Mouse (Mus musculus) heart, embryonic 13.5 days (tissue): ENCODE measurements at regions not wholly inside any gene's neighbourhood (a gene's known extent, or its start where the extent isn't known, plus 50 kb on each side); places are given as distances from the start of the nearest gene placed in this dataset.

Source experiments
- ATAC-seq: fragments of 200-750 bp; cut with Nextera tagmentation; 2 replicates; pipeline ENCODE4 v1.8.0; 2017; ENCODE audit warnings: moderate TSS enrichment; ENCODE audit not compliant: insufficient number of reproducible peaks, low FRiP score, low TSS enrichment; ENCODE audit errors: extremely low read depth
- H3K27ac ChIP-seq: fragments of 300-500 bp; sonication (generic); replicated peaks from 2 replicates; pipeline ENCODE4 v1.5.1; 2015; ENCODE audit warnings: moderate library complexity, mild to moderate bottlenecking, inconsistent platforms
- H3K27me3 ChIP-seq: fragments of 300-500 bp; sonication (generic); replicated peaks from 2 replicates; pipeline ENCODE4 v1.6.1; 2015; ENCODE audit warnings: mild to moderate bottlenecking, inconsistent platforms
- H3K36me3 ChIP-seq: fragments of 300-500 bp; sonication (generic); 2 replicates; pipeline ENCODE4 v1.6.1; 2015; ENCODE audit warnings: mild to moderate bottlenecking, inconsistent platforms
- H3K4me1 ChIP-seq: fragments of 300-500 bp; sonication (generic); 2 replicates; pipeline ENCODE4 v1.6.1; 2015; ENCODE audit warnings: inconsistent platforms
- H3K4me2 ChIP-seq: fragments of 300-500 bp; sonication (generic); 2 replicates; pipeline ENCODE4 v1.6.1; 2015; ENCODE audit warnings: inconsistent platforms, mild to moderate bottlenecking, moderate library complexity
- H3K4me3 ChIP-seq: fragments of 300-500 bp; sonication (generic); 2 replicates; pipeline ENCODE4 v1.5.1; 2015; ENCODE audit warnings: moderate library complexity, mild to moderate bottlenecking, inconsistent platforms
- H3K9ac ChIP-seq: fragments of 300-500 bp; sonication (generic); 2 replicates; pipeline ENCODE4 v1.6.1; 2015; ENCODE audit warnings: inconsistent platforms, mild to moderate bottlenecking, moderate library complexity
- H3K9me3 ChIP-seq: fragments of 300-500 bp; sonication (generic); 2 replicates; pipeline ENCODE4 v1.6.1; 2016; ENCODE audit warnings: inconsistent platforms
- WGBS: fragments of 180-500 bp; shearing (Covaris S2); methylation state at CpG from one replicate; pipeline ENCODE4 v1.1.7; 2015; ENCODE audit warnings: mixed read lengths; 5-methylcytosine and 5-hydroxymethylcytosine counted together

DNA sequence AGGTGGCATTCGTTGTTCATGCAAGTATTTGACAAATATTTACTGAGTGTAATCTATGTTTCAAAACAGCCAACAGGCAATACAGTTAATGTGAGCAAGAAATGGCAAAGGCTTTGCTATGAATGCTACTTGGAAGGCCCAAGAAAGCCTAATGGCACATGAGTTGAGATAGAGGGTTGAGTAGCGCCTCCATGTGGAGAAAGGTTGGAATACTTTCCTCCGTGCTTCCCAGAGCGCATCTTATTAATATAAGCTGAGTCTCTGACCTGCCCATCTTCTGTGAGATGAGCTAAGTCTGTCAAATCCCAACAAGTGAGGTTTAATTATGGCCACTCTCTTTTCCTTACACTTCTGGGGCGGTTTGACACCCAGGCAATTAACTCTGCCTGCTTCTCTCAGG is 175.7 kb upstream of the Kazn start:
- H3K27me3 ChIP-seq, result no peaks in the 10 kb centered on the region
- H3K4me3 ChIP-seq, result no peak overlapping the region
- 62% methylated on average over 5 of the region's 5 CpGs for WGBS
- no peak overlapping the region for H3K4me2 ChIP-seq
- no peaks in the 10 kb centered on the region for H3K9me3 ChIP-seq
- H3K9ac ChIP-seq, result no peak overlapping the region
- no peaks in the 10 kb centered on the region for H3K36me3 ChIP-seq
- H3K4me1 ChIP-seq, result 0 out of 2 replicates have a peak, but pooled peaks cover 3% of the 10 kb centered on the region
- no peak for ATAC-seq
- H3K27ac ChIP-seq, result no peak overlapping the region

GRCm38 (mm10) chr4:142411792-142412191 is 172.6 kb upstream of the Kazn start:
- Histone ChIP-seq H3K27ac (no peak overlapping the region), H3K4me2 (no peak overlapping the region), H3K4me1 (0 out of 2 replicates have a peak, but pooled peaks cover 3% of the 10 kb centered on the region), H3K4me3 (no peak overlapping the region), H3K9ac (no peak overlapping the region), H3K9me3 (no peaks in the 10 kb centered on the region), H3K27me3 (no peaks in the 10 kb centered on the region), H3K36me3 (no peaks in the 10 kb centered on the region)
- ATAC-seq, result no peak
- 92% methylated on average over 5 of the region's 5 CpGs for WGBS

GRCm38 (mm10) chr4:142410596-142411573 is 171.7 kb upstream of the Kazn start:
- Histone ChIP-seq H3K9me3 (no peaks in the 10 kb centered on the region), H3K36me3 (no peaks in the 10 kb centered on the region), H3K4me2 (no peak overlapping the region), H3K4me1 (0 out of 2 replicates have a peak, but pooled peaks cover 3% of the 10 kb centered on the region), H3K27me3 (no peaks in the 10 kb centered on the region), H3K27ac (no peak overlapping the region), H3K9ac (no peak overlapping the region), H3K4me3 (no peak overlapping the region)
- 77% methylated on average over 26 of the region's 26 CpGs for WGBS
- ATAC-seq, result no peak

DNA sequence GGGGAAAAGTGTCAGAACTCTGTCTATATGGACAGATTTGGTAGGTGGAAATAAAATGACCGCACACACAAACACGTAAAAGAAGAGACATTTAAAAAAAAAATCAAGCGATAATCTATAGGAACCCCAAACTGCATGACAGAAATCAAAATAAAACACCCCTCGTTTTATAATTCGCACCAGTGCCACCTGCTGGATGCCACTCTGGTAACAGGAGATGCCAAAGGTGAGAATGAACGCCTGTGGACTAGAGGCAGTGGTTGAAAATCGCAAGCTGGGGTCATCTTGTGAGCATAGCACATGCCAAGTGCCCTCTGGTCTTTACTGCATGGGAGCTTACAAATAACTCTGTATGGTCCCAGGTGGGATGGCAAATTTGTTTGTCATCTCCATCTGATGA is 158.7 kb upstream of the Kazn start:
- H3K4me3 ChIP-seq, result no peak overlapping the region
- no peaks in the 10 kb centered on the region for H3K36me3 ChIP-seq
- no peak for ATAC-seq
- 68% methylated on average over 7 of the region's 7 CpGs for WGBS
- no peak overlapping the region for H3K4me2 ChIP-seq
- H3K4me1 ChIP-seq, result no peaks in the 10 kb centered on the region
- H3K27me3 ChIP-seq, result no peaks in the 10 kb centered on the region
- H3K9ac ChIP-seq, result no peak overlapping the region
- 0 out of 2 replicates have a peak, but pooled peaks cover 10% of the 10 kb centered on the region for H3K9me3 ChIP-seq
- no peak overlapping the region for H3K27ac ChIP-seq

DNA sequence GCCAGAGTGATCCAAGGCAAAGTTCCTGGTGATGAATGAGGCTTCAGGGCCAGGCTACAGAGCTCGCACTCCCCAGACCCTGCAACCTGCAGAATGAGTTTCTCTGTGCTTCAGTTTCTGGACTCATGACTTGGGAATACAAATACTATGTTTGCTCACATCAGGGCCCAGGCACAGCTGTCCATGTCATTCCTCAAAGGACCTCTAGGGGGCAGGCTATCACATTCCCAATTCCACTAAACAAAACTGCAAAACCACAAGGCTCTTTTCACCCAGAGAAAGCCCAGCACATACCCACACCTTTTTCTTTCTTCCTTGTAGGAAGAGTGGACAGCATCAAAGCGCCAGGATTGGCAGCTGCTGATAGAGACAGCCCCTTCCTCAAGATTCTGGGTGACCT is 153.7 kb upstream of the Kazn start:
- Histone ChIP-seq H3K27me3 (peaks cover 5% of the 10 kb centered on the region; the same call in 1 of the 2 replicates), H3K27ac (no peak overlapping the region), H3K4me2 (no peak overlapping the region), H3K9me3 (peaks cover 3% of the 10 kb centered on the region; the same call in 1 of the 2 replicates), H3K36me3 (no peaks in the 10 kb centered on the region), H3K9ac (no peak overlapping the region), H3K4me1 (no peaks in the 10 kb centered on the region), H3K4me3 (no peak overlapping the region)
- no peak for ATAC-seq
- 37% methylated on average over 2 of the region's 2 CpGs for WGBS

GRCm38 (mm10) chr4:142390531-142391195 is 151.5 kb upstream of the Kazn start:
- H3K9ac ChIP-seq, result no peak overlapping the region
- H3K27me3 ChIP-seq, result peaks cover 5% of the 10 kb centered on the region; the same call in 1 of the 2 replicates
- no peaks in the 10 kb centered on the region for H3K36me3 ChIP-seq
- H3K27ac ChIP-seq, result no peak overlapping the region
- 84% methylated on average over 21 of the region's 21 CpGs for WGBS
- no peak overlapping the region for H3K4me2 ChIP-seq
- ATAC-seq, result no peak
- H3K9me3 ChIP-seq, result peaks cover 3% of the 10 kb centered on the region; the same call in 1 of the 2 replicates
- no peaks in the 10 kb centered on the region for H3K4me1 ChIP-seq
- no peak overlapping the region for H3K4me3 ChIP-seq

GRCm38 (mm10) chr4:142388476-142388875 is 149.3 kb upstream of the Kazn start:
- no peaks in the 10 kb centered on the region for H3K4me1 ChIP-seq
- no peaks in the 10 kb centered on the region for H3K36me3 ChIP-seq
- WGBS, result 69% methylated on average over 6 of the region's 6 CpGs
- ATAC-seq, result no peak
- peaks cover 5% of the 10 kb centered on the region; the same call in 1 of the 2 replicates for H3K27me3 ChIP-seq
- H3K9ac ChIP-seq, result no peak overlapping the region
- no peak overlapping the region for H3K4me2 ChIP-seq
- H3K27ac ChIP-seq, result no peak overlapping the region
- H3K4me3 ChIP-seq, result no peak overlapping the region
- H3K9me3 ChIP-seq, result no peaks in the 10 kb centered on the region; the same call in 1 of the 2 replicates

DNA sequence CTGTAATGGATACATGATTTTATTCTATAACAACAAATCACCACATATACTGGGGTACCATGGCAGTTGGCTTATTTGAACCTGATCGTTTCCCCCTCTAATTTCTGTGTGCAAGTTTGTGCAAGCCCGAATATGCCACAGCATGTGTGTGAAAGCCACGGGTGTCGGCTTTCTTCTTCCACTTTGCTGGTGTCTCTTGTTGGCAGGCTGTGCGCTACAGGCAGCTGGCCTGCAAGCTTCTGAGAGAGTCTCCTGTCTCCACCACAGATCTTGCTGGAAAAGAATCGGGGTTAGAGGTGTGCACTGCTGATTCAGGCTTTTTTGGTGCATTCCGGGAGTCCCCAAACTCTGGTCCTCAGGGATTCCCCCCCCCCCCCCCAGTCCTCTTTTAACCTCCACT is 142.0 kb upstream of the Kazn start:
- H3K4me2 ChIP-seq, result no peak overlapping the region
- no peak overlapping the region for H3K27ac ChIP-seq
- ATAC-seq, result no peak
- no peak overlapping the region for H3K4me3 ChIP-seq
- no peaks in the 10 kb centered on the region for H3K36me3 ChIP-seq
- H3K4me1 ChIP-seq, result no peaks in the 10 kb centered on the region
- 0 out of 2 replicates have a peak, but pooled peaks cover 2% of the 10 kb centered on the region for H3K27me3 ChIP-seq
- WGBS, result 74% methylated on average over 7 of the region's 7 CpGs
- H3K9me3 ChIP-seq, result no peaks in the 10 kb centered on the region
- no peak overlapping the region for H3K9ac ChIP-seq

DNA sequence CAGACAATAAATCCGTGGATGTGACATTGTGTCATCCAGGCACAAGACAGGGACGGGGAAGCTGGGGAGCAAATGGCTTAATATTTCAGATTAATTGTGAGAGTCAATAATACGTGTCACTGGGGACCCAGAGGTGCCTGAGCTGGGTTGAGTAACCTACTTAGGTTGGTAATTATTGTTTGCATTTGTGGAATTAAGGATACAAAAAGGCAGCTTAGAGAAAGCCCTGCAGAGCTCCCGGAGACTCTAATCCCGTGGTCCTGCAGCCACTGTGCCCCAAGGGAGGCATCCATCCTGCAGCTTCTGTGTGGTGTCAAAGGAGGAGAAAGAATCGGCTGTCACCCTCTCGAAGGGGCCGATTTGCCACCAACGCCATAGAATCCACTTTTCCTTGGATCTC is 139.3 kb upstream of the Kazn start:
- Histone ChIP-seq H3K27me3 (0 out of 2 replicates have a peak, but pooled peaks cover 6% of the 10 kb centered on the region), H3K4me1 (no peaks in the 10 kb centered on the region), H3K27ac (no peak overlapping the region), H3K36me3 (no peaks in the 10 kb centered on the region), H3K4me3 (no peak overlapping the region), H3K9ac (no peak overlapping the region), H3K4me2 (no peak overlapping the region), H3K9me3 (no peaks in the 10 kb centered on the region)
- no peak for ATAC-seq
- WGBS, result 46% methylated on average over 9 of the region's 9 CpGs

GRCm38 (mm10) chr4:142367774-142368173 is 128.6 kb upstream of the Kazn start:
- H3K27me3 ChIP-seq, result no peaks in the 10 kb centered on the region
- no peak overlapping the region for H3K4me3 ChIP-seq
- H3K4me2 ChIP-seq, result no peak overlapping the region
- no peaks in the 10 kb centered on the region for H3K36me3 ChIP-seq
- peaks cover 8% of the 10 kb centered on the region for H3K9me3 ChIP-seq
- 43% methylated on average over 3 of the region's 3 CpGs for WGBS
- no peaks in the 10 kb centered on the region for H3K4me1 ChIP-seq
- ATAC-seq, result no peak
- no peak overlapping the region for H3K27ac ChIP-seq
- H3K9ac ChIP-seq, result no peak overlapping the region

- Histone ChIP-seq H3K27me3 (no peaks in the 10 kb centered on the region), H3K4me1 (0 out of 2 replicates have a peak, but pooled peaks cover 3% of the 10 kb centered on the region), H3K4me3 (no peak overlapping the region), H3K27ac (no peak overlapping the region), H3K9me3 (peaks cover 8% of the 10 kb centered on the region), H3K9ac (no peak overlapping the region), H3K4me2 (no peak overlapping the region), H3K36me3 (no peaks in the 10 kb centered on the region)
- no peak for ATAC-seq
- WGBS, result 49% methylated on average over 5 of the region's 5 CpGs
Measured at GRCm38 (mm10) chr4:142362071-142362470, 122.9 kb upstream of the Kazn start.
